Mouse (Mus musculus) midbrain, embryonic 12.5 days (tissue): ENCODE data around the gene Zfp646. TPM values are rescaled to one million over a fixed set of nuclear protein-coding genes. Genes with fewer than 3 reads are reported as not detected.
A peak's percentile ranks its signal among the peaks of the same experiment; 100 is the strongest.
"Not testable (repeated sequence)": the region's sequence is repeated elsewhere in the genome, so short reads cannot be mapped to it uniquely, and the experiment has no call there.

Experiments used
- ATAC-seq: fragments of 200-750 bp; cut with Nextera tagmentation; 2 replicates; pipeline ENCODE4 v1.8.0; 2017; ENCODE audit warnings: low read depth, moderate TSS enrichment, moderate library complexity; ENCODE audit not compliant: low FRiP score
- H3K27ac ChIP-seq: fragments of 300-500 bp; sonication (generic); replicated peaks from 2 replicates; pipeline ENCODE4 v1.5.1; 2016; ENCODE audit warnings: mild to moderate bottlenecking
- H3K27me3 ChIP-seq: fragments of 300-500 bp; sonication (generic); 2 replicates; pipeline ENCODE4 v1.6.1; 2016; ENCODE audit warnings: mild to moderate bottlenecking
- H3K36me3 ChIP-seq: fragments of 300-500 bp; sonication (generic); 2 replicates; pipeline ENCODE4 v1.6.1; 2016
- H3K4me1 ChIP-seq: fragments of 300-500 bp; sonication (generic); 2 replicates; pipeline ENCODE4 v1.6.1; 2016
- H3K4me2 ChIP-seq: fragments of 300-500 bp; sonication (generic); replicated peaks from 2 replicates; pipeline ENCODE4 v1.6.1; 2016; ENCODE audit warnings: mild to moderate bottlenecking, moderate library complexity
- H3K4me3 ChIP-seq: fragments of 300-500 bp; sonication (generic); 2 replicates; pipeline ENCODE4 v1.5.1; 2016; ENCODE audit warnings: mild to moderate bottlenecking
- H3K9ac ChIP-seq: fragments of 300-500 bp; sonication (generic); replicated peaks from 2 replicates; pipeline ENCODE4 v1.6.1; 2016; ENCODE audit warnings: mild to moderate bottlenecking, moderate library complexity
- H3K9me3 ChIP-seq: fragments of 300-500 bp; sonication (generic); 2 replicates; pipeline ENCODE4 v1.6.1; 2016; ENCODE audit warnings: mild to moderate bottlenecking
- WGBS: fragments of 180-500 bp; shearing (Covaris S2); methylation state at CpG from one replicate; pipeline ENCODE4 v1.1.7; 2016; 5-methylcytosine and 5-hydroxymethylcytosine counted together
- polyA plus RNA-seq: library from polyadenylated mRNA; unstranded; fragments of >200 nt; fragmentation: Nextera tagmentation; extraction: Ambion mirVana; gene quantifications from 2 replicates; pipeline ENCODE4 v1.2.1, GENCODE M21; 2016

The Zfp646 gene
- polyA plus RNA-seq, 1 experiment from 2014 or later, result 22.5 TPM

GRCm38 (mm10) chr7:127887191-127887590, 11.2 kb downstream of the Zfp646 start:
- Histone ChIP-seq H3K27ac (no peak overlapping the region), H3K9me3 (no peaks in the 10 kb centered on the region), H3K9ac (no peak overlapping the region), H3K36me3 (peaks cover 96% of the 10 kb centered on the region), H3K4me2 (no peak overlapping the region), H3K27me3 (no peaks in the 10 kb centered on the region), H3K4me3 (no peak overlapping the region), H3K4me1 (peaks cover 26% of the 10 kb centered on the region)
- 88% methylated on average over 8 of the region's 8 CpGs for WGBS
- no peak for ATAC-seq

GRCm38 (mm10) chr7:127887781-127888180, 11.8 kb downstream of the Zfp646 start:
- Histone ChIP-seq H3K4me1 (peaks cover 21% of the 10 kb centered on the region), H3K9me3 (no peaks in the 10 kb centered on the region), H3K27ac (no peak overlapping the region), H3K36me3 (peaks cover 93% of the 10 kb centered on the region), H3K4me2 (no peak overlapping the region), H3K4me3 (no peak overlapping the region), H3K27me3 (no peaks in the 10 kb centered on the region), H3K9ac (no peak overlapping the region)
- WGBS, result 84% methylated on average over 3 of the region's 3 CpGs
- no peak for ATAC-seq

GRCm38 (mm10) chr7:127888821-127889220, 12.8 kb downstream of the Zfp646 start:
- Histone ChIP-seq H3K4me1 (peaks cover 13% of the 10 kb centered on the region), H3K36me3 (peaks cover 89% of the 10 kb centered on the region), H3K9me3 (no peaks in the 10 kb centered on the region), H3K27ac (no peak overlapping the region), H3K9ac (no peak overlapping the region), H3K4me2 (no peak overlapping the region), H3K27me3 (no peaks in the 10 kb centered on the region), H3K4me3 (no peak overlapping the region)
- WGBS, result 70% methylated on average over 3 of the region's 3 CpGs
- no peak for ATAC-seq

GRCm38 (mm10) chr7:127890798-127891197, 14.8 kb downstream of the Zfp646 start, which contains the start of gene Prss53:
Prss53 (minus strand) TSS chr7:127890970.
- WGBS, result 52% methylated on average over 4 of the region's 4 CpGs

GRCm38 (mm10) chr7:127894480-127894879, 18.5 kb downstream of the Zfp646 start:
- Histone ChIP-seq H3K4me3 (peak overlapping the region; percentile 58; the same call in 1 of the 2 replicates), H3K36me3 (peaks cover 34% of the 10 kb centered on the region), H3K9me3 (no peaks in the 10 kb centered on the region), H3K9ac (no peak overlapping the region), H3K4me1 (peaks cover 11% of the 10 kb centered on the region), H3K27me3 (no peaks in the 10 kb centered on the region), H3K4me2 (peak overlapping the region; percentile 81), H3K27ac (no peak overlapping the region)
- 83% methylated on average over 5 of the region's 5 CpGs for WGBS
- no peak for ATAC-seq

More at GRCm38 (mm10) chr7:127890798-127891197, 14.8 kb downstream of the Zfp646 start, which contains the start of gene Prss53:
- ATAC-seq, result no peak
- Histone ChIP-seq H3K4me3 (no peak within 1 kb of the TSS), H3K27ac (no peak within 1 kb of the TSS), H3K36me3 (peaks cover 71% of the 10 kb centered on the region), H3K9ac (no peak within 1 kb of the TSS), H3K4me1 (peaks cover 11% of the 10 kb centered on the region), H3K9me3 (no peaks in the 10 kb centered on the region), H3K4me2 (no peak within 1 kb of the TSS), H3K27me3 (no peaks in the 10 kb centered on the region)

- H3K9me3 ChIP-seq, result no peaks in the 10 kb centered on the region
- peak within 1 kb of the TSS; percentile 58 for H3K4me3 ChIP-seq
- peak within 1 kb of the TSS; percentile 65 for H3K9ac ChIP-seq
- H3K27me3 ChIP-seq, result no peaks in the 10 kb centered on the region
- peak; percentile 99 for ATAC-seq
- WGBS, result under 1% methylated on average over 26 of the region's 26 CpGs
- peaks cover 27% of the 10 kb centered on the region for H3K36me3 ChIP-seq
- H3K4me2 ChIP-seq, result peak within 1 kb of the TSS; percentile 81
- peak within 1 kb of the TSS; percentile 66; the same call in 1 of the 2 replicates for H3K27ac ChIP-seq
- H3K4me1 ChIP-seq, result peaks cover 11% of the 10 kb centered on the region
Measured at GRCm38 (mm10) chr7:127895442-127895841, 19.4 kb downstream of the Zfp646 start, which contains the start of the genes Gm21974 and Vkorc1. Gm21974 (minus strand) TSS chr7:127895454. Vkorc1 (minus strand) TSS chr7:127895617.

- Histone ChIP-seq H3K4me3 (peak overlapping the region; percentile 58), H3K36me3 (peaks cover 23% of the 10 kb centered on the region), H3K4me2 (peak overlapping the region; percentile 81), H3K4me1 (peaks cover 11% of the 10 kb centered on the region)
- not testable (repeated sequence) for H3K27me3 ChIP-seq, ATAC-seq, H3K27ac ChIP-seq, H3K9ac ChIP-seq, H3K9me3 ChIP-seq
- WGBS, result 75% methylated on average over 7 of the region's 7 CpGs
Measured at GRCm38 (mm10) chr7:127895891-127896290, 19.9 kb downstream of the Zfp646 start.

- H3K4me1 ChIP-seq, result peaks cover 11% of the 10 kb centered on the region
- H3K9ac ChIP-seq, result no peak overlapping the region
- no peaks in the 10 kb centered on the region for H3K27me3 ChIP-seq
- H3K4me2 ChIP-seq, result no peak overlapping the region
- H3K4me3 ChIP-seq, result no peak overlapping the region
- H3K27ac ChIP-seq, result no peak overlapping the region
- ATAC-seq, result no peak
- H3K9me3 ChIP-seq, result no peaks in the 10 kb centered on the region
- 60% methylated on average over 13 of the region's 13 CpGs for WGBS
- H3K36me3 ChIP-seq, result peaks cover 18% of the 10 kb centered on the region; the same call in 1 of the 2 replicates
Measured at GRCm38 (mm10) chr7:127896384-127896783, 20.4 kb downstream of the Zfp646 start.

- H3K27ac ChIP-seq, result no peak overlapping the region
- peaks cover 11% of the 10 kb centered on the region for H3K4me1 ChIP-seq
- no peak overlapping the region for H3K4me3 ChIP-seq
- H3K4me2 ChIP-seq, result no peak overlapping the region
- H3K27me3 ChIP-seq, result no peaks in the 10 kb centered on the region
- no peak for ATAC-seq
- WGBS, result 92% methylated on average over 7 of the region's 7 CpGs
- H3K9ac ChIP-seq, result no peak overlapping the region
- H3K36me3 ChIP-seq, result 0 out of 2 replicates have a peak, but pooled peaks cover 9% of the 10 kb centered on the region
- H3K9me3 ChIP-seq, result no peaks in the 10 kb centered on the region
Measured at GRCm38 (mm10) chr7:127897542-127897941, 21.5 kb downstream of the Zfp646 start.

- H3K9me3 ChIP-seq, result no peaks in the 10 kb centered on the region
- no peaks in the 10 kb centered on the region for H3K27me3 ChIP-seq
- WGBS, result 36% methylated on average over 10 of the region's 10 CpGs
- ATAC-seq, result no peak
- no peak overlapping the region for H3K4me2 ChIP-seq
- H3K36me3 ChIP-seq, result 0 out of 2 replicates have a peak, but pooled peaks cover under 1% of the 10 kb centered on the region
- H3K4me1 ChIP-seq, result peaks cover 11% of the 10 kb centered on the region
- H3K27ac ChIP-seq, result no peak overlapping the region
- no peak overlapping the region for H3K9ac ChIP-seq
- no peak overlapping the region for H3K4me3 ChIP-seq
Measured at GRCm38 (mm10) chr7:127898179-127898956, 22.3 kb downstream of the Zfp646 start.

GRCm38 (mm10) chr7:127899997-127900396, 24.0 kb downstream of the Zfp646 start:
- Histone ChIP-seq H3K9ac (no peak overlapping the region), H3K27me3 (no peaks in the 10 kb centered on the region)
- 48% methylated on average over 7 of the region's 7 CpGs for WGBS

GRCm38 (mm10) chr7:127901772-127902171, 25.8 kb downstream of the Zfp646 start:
- Histone ChIP-seq H3K4me2 (no peak overlapping the region), H3K27ac (no peak overlapping the region), H3K36me3 (peaks cover 16% of the 10 kb centered on the region), H3K9me3 (no peaks in the 10 kb centered on the region), H3K4me1 (peaks cover 13% of the 10 kb centered on the region), H3K9ac (no peak overlapping the region), H3K4me3 (no peak overlapping the region), H3K27me3 (no peaks in the 10 kb centered on the region)
- no peak for ATAC-seq
- WGBS, result 76% methylated on average over 2 of the region's 2 CpGs

More at GRCm38 (mm10) chr7:127899997-127900396, 24.0 kb downstream of the Zfp646 start:
- peaks cover 11% of the 10 kb centered on the region for H3K4me1 ChIP-seq
- no peaks in the 10 kb centered on the region for H3K36me3 ChIP-seq
- no peak for ATAC-seq
- no peak overlapping the region for H3K4me2 ChIP-seq
- no peaks in the 10 kb centered on the region for H3K9me3 ChIP-seq
- no peak overlapping the region for H3K27ac ChIP-seq
- H3K4me3 ChIP-seq, result no peak overlapping the region
